27 mouse cellular contexts compared by ENCODE assay signal in genomic region chr8:57134726-57135125, GRCm38 (mm10).
DNase-seq lines count a peak whose midpoint lies in the region; ATAC-seq lines count a peak whose summit lies in the region.
"Had no signal": no experiment of that assay in that cellular context is flagged by ENCODE, and none has a peak within 500 bp of the region (broad histone marks: within the 10 kb centered on the region; RNA-seq: fewer than 3 reads in every experiment).

No protein-coding gene starts in this region.

- H3K9ac ChIP-seq in heart, embryonic 16.5 days (ENCODE audit: low read length) = no peak overlapping the region
- no peak overlapping the region for H3K9ac ChIP-seq in kidney, embryonic 14.5 days (ENCODE audit: low read depth, low read length)
- H3K9ac ChIP-seq: embryonic facial prominence, embryonic 15.5 days; forebrain, embryonic 12.5 days; hindbrain, embryonic 12.5 days; intestine, embryonic 15.5 days; liver, embryonic 15.5 days; lung, embryonic 14.5 days; midbrain, embryonic 15.5 days; stomach, embryonic 15.5 days had no signal

- H3K9me3 ChIP-seq in heart, embryonic 16.5 days (replicated peaks; ENCODE audit: control insufficient read depth, low read length) = no peaks in the 10 kb centered on the region
- no peaks in the 10 kb centered on the region for H3K9me3 ChIP-seq in kidney, embryonic 14.5 days (ENCODE audit: control insufficient read depth, low read length)
- H3K9me3 ChIP-seq: embryonic facial prominence, embryonic 15.5 days; forebrain, embryonic 12.5 days; hindbrain, embryonic 12.5 days; intestine, embryonic 15.5 days; liver, embryonic 15.5 days; midbrain, embryonic 15.5 days; stomach, embryonic 15.5 days had no signal

- H3K36me3 ChIP-seq in heart, embryonic 16.5 days (ENCODE audit: control insufficient read depth, insufficient read depth) = no peaks in the 10 kb centered on the region
- no peaks in the 10 kb centered on the region for H3K36me3 ChIP-seq in kidney, embryonic 14.5 days (ENCODE audit: control insufficient read depth, insufficient read depth, low read length)
- H3K36me3 ChIP-seq: embryonic facial prominence, embryonic 15.5 days; forebrain, embryonic 12.5 days; hindbrain, embryonic 12.5 days; intestine, embryonic 15.5 days; liver, embryonic 15.5 days; midbrain, embryonic 15.5 days; stomach, embryonic 15.5 days had no signal

- H3K27me3 ChIP-seq in heart, embryonic 16.5 days (ENCODE audit: control insufficient read depth, insufficient read depth, low read length) = no peaks in the 10 kb centered on the region
- H3K27me3 ChIP-seq in kidney, embryonic 14.5 days (ENCODE audit: control insufficient read depth, insufficient read depth, low read length) = no peaks in the 10 kb centered on the region
- H3K27me3 ChIP-seq: CH12.LX; embryonic facial prominence, embryonic 15.5 days; forebrain, embryonic 12.5 days; hindbrain, embryonic 12.5 days; intestine, embryonic 15.5 days; liver, embryonic 15.5 days; midbrain, embryonic 15.5 days; stomach, embryonic 15.5 days had no signal

- H3K4me2 ChIP-seq in heart, embryonic 16.5 days (ENCODE audit: low read depth, low read length) = no peak overlapping the region
- no peak overlapping the region for H3K4me2 ChIP-seq in kidney, embryonic 14.5 days (replicated peaks; ENCODE audit: low read depth, low read length)
- H3K4me2 ChIP-seq: embryonic facial prominence, embryonic 15.5 days; forebrain, embryonic 12.5 days; hindbrain, embryonic 12.5 days; intestine, embryonic 15.5 days; liver, embryonic 15.5 days; lung, embryonic 14.5 days; midbrain, embryonic 15.5 days; stomach, embryonic 15.5 days had no signal

- H3K4me1 ChIP-seq in heart, embryonic 16.5 days (ENCODE audit: control insufficient read depth, insufficient read depth, low read length) = peaks cover 4% of the 10 kb centered on the region
- no peaks in the 10 kb centered on the region for H3K4me1 ChIP-seq in kidney, embryonic 14.5 days (ENCODE audit: control insufficient read depth, insufficient read depth, low read length)
- H3K4me1 ChIP-seq: embryonic facial prominence, embryonic 15.5 days; hindbrain, embryonic 12.5 days; intestine, embryonic 15.5 days; liver, embryonic 15.5 days; midbrain, embryonic 15.5 days; stomach, embryonic 15.5 days had no signal

- no peak overlapping the region for H3K4me3 ChIP-seq in heart, embryonic 16.5 days (ENCODE audit: low read length)
- no peak overlapping the region for H3K4me3 ChIP-seq in kidney, embryonic 14.5 days (ENCODE audit: low read length)
- H3K4me3 ChIP-seq: embryonic facial prominence, embryonic 15.5 days; forebrain, embryonic 12.5 days; hindbrain, embryonic 12.5 days; intestine, embryonic 15.5 days; liver, embryonic 15.5 days; midbrain, embryonic 15.5 days; stomach, embryonic 15.5 days had no signal

- peak; percentile 95 for DNase-seq in heart, adult 11 months
- no peak for DNase-seq in heart, postnatal 25 days (ENCODE audit: low spot score)
- DNase-seq in heart, adult 9 months (ENCODE audit: low spot score in 2 of 2) = peak; percentile 50
- peak; percentile 56 for DNase-seq in heart, postnatal 4 days
- DNase-seq in embryo, embryonic 10 days (ENCODE audit: low spot score) = no peak
- DNase-seq: adrenal gland, adult 8-10 months; cerebellum, adult 11 months; cerebellum, adult 9-11 months; gastrocnemius, postnatal 10 days; kidney, adult 2 months; layer of hippocampus, postnatal 36 days; lung, embryonic 14.5 days; lung, postnatal 14 days; right cerebral cortex, postnatal 25 days; thymus, postnatal 14 days had no signal

- WGBS in heart, embryonic 16.5 days = 32% methylated on average over 5 of the region's 5 CpGs
- WGBS in kidney, embryonic 14.5 days = 75% methylated on average over 5 of the region's 5 CpGs

- peak overlapping the region; percentile 74 for H3K27ac ChIP-seq in heart, embryonic 16.5 days (ENCODE audit: low read length)
- no peak overlapping the region for H3K27ac ChIP-seq in kidney, embryonic 14.5 days (ENCODE audit: low read depth, low read length)
- H3K27ac ChIP-seq: embryonic facial prominence, embryonic 15.5 days; forebrain, embryonic 12.5 days; hindbrain, embryonic 12.5 days; hindbrain, postnatal 0 days; intestine, embryonic 15.5 days; kidney, postnatal 0 days; liver, embryonic 15.5 days; midbrain, embryonic 15.5 days; stomach, embryonic 15.5 days had no signal

- intact Hi-C loops in heart, postnatal 25 days (cut with DNase I) = loop anchor here (10.0 kb wide), 1 partner anchor 180 kb away; no protein-coding TSS in a partner anchor

- ATAC-seq in heart, embryonic 16.5 days (replicated peaks; ENCODE audit: extremely low read depth, insufficient read depth, low FRiP score) = peak; percentile 89
- ATAC-seq in kidney, embryonic 14.5 days (ENCODE audit: low FRiP score, low TSS enrichment) = no peak
- ATAC-seq: hindbrain, postnatal 0 days; intestine, embryonic 15.5 days had no signal

Comparison
In these comparisons a context has a peak if more than half of its experiments do, and no peak if none do; other contexts are left out.
1. DNase-seq: peak in heart, adult 11 months (single experiment), heart, adult 9 months (2 of 2) and heart, postnatal 4 days (single experiment); none in heart, postnatal 25 days (single experiment) and embryo, embryonic 10 days (single experiment).